Mouse (Mus musculus) MEL (cell line): ENCODE measurements around the gene Rbpms2.

Experiments
- CHD2 ChIP-seq: IDR thresholded peaks from 2 replicates; pipeline ENCODE4 v1.6.1; 2011; ENCODE audit warnings: low read length, improper control_type of control experiment
- CTCF ChIP-seq, 3 experiments: IDR thresholded peaks in 2 of 3; conservative IDR thresholded peaks in 1 of 3; 2 replicates each; pipeline ENCODE4 v1.5.1; 2011 to 2012; ENCODE audit warnings: low read length in 3 of 3, low read depth in 2 of 3, mild to moderate bottlenecking in 2 of 3, improper control_type of control experiment in 1 of 3, inconsistent platforms in 1 of 3, mixed read lengths in 1 of 3, moderate library complexity in 1 of 3; ENCODE audit not compliant: control insufficient read depth in 1 of 3, insufficient read depth in 1 of 3, poor library complexity in 1 of 3, severe bottlenecking in 1 of 3
- EP300 ChIP-seq, 2 experiments: IDR thresholded peaks; 2 replicates each; pipeline ENCODE4 v1.6.1; 2011; ENCODE audit warnings: improper control_type of control experiment in 2 of 2, low read length in 2 of 2, low read depth in 1 of 2, mild to moderate bottlenecking in 1 of 2
- GATA1 ChIP-seq: IDR thresholded peaks from 2 replicates; pipeline ENCODE4 v1.6.1; 2011; ENCODE audit warnings: low read depth, low read length, improper control_type of control experiment
- MAX ChIP-seq: IDR thresholded peaks from 2 replicates; pipeline ENCODE4 v1.6.1; 2011; ENCODE audit warnings: low read length, improper control_type of control experiment
- MXI1 ChIP-seq: IDR thresholded peaks from 2 replicates; pipeline ENCODE4 v1.6.1; 2011; ENCODE audit warnings: mild to moderate bottlenecking, low read depth, low read length, improper control_type of control experiment
- MYB ChIP-seq: IDR thresholded peaks from 2 replicates; pipeline ENCODE4 v1.6.1; 2011; ENCODE audit warnings: mild to moderate bottlenecking, low read depth, low read length, improper control_type of control experiment
- POLR2A ChIP-seq, 2 experiments: IDR thresholded peaks; 2 replicates each; pipeline ENCODE4 v1.6.1; 2011 to 2012; ENCODE audit warnings: low read length in 2 of 2, mild to moderate bottlenecking in 2 of 2, control low read depth in 1 of 2, improper control_type of control experiment in 1 of 2, low read depth in 1 of 2, moderate library complexity in 1 of 2; ENCODE audit not compliant: control insufficient read depth in 1 of 2, insufficient read depth in 1 of 2, poor library complexity in 1 of 2
- RAD21 ChIP-seq: IDR thresholded peaks from 2 replicates; pipeline ENCODE4 v1.6.1; 2011; ENCODE audit warnings: mild to moderate bottlenecking, low read depth, low read length, improper control_type of control experiment
- SMC3 ChIP-seq: IDR thresholded peaks from 2 replicates; pipeline ENCODE4 v1.6.1; 2011; ENCODE audit warnings: low read depth, low read length, improper control_type of control experiment
- TBP ChIP-seq: IDR thresholded peaks from 2 replicates; pipeline ENCODE4 v1.8.0; 2011; ENCODE audit warnings: low read depth, low read length, improper control_type of control experiment
- ZC3H11A ChIP-seq: IDR thresholded peaks from 2 replicates; pipeline ENCODE4 v1.6.1; 2012; ENCODE audit warnings: low read depth, mild to moderate bottlenecking, inconsistent platforms, low read length, improper control_type of control experiment

GRCm38 (mm10) chr9:65682183-65682582 lies 52.7 kb downstream of the Rbpms2 start:
- TF ChIP-seq CHD2 (no peak), SMC3 (no peak), POLR2A (IDR thresholded peaks at IDR 0.05; ENCODE audit: control insufficient read depth in 1 of 2, insufficient read depth in 1 of 2, low read depth in 1 of 2, low read length in 2 of 2, poor library complexity in 1 of 2) (no peak), CTCF (IDR thresholded peaks at IDR 0.05 in 2 of 3, conservative IDR thresholded peaks at IDR 0.05 in 1 of 3; ENCODE audit: control insufficient read depth in 1 of 3, insufficient read depth in 1 of 3, low read depth in 2 of 3, low read length in 3 of 3, poor library complexity in 1 of 3, severe bottlenecking in 1 of 3) (no peak), MAX (no peak), MXI1 (no peak), GATA1 (no peak), RAD21 (no peak), MYB (no peak), ZC3H11A (no peak), EP300 (IDR thresholded peaks at IDR 0.05; ENCODE audit: low read depth in 1 of 2, low read length in 2 of 2) (no peak), TBP (no peak)
